Mouse (Mus musculus) midbrain, postnatal 0 days (tissue): ENCODE data around the gene Hoxd9. TPM values are rescaled to one million over a fixed set of nuclear protein-coding genes. Genes with fewer than 3 reads are reported as not detected.

Experiments used
- ATAC-seq: fragments of 200-750 bp; cut with Nextera tagmentation; 2 replicates; pipeline ENCODE4 v1.8.0; 2017; ENCODE audit warnings: moderate number of reproducible peaks, mild to moderate bottlenecking, moderate TSS enrichment, moderate library complexity; ENCODE audit not compliant: low FRiP score
- DNase-seq: peaks from one replicate; pipeline ENCODE4 v3.0.0-alpha.2; 2015; ENCODE audit warnings: low spot score
- H3K27ac ChIP-seq: fragments of 300-500 bp; sonication (generic); 2 replicates; pipeline ENCODE4 v1.5.1; 2014; ENCODE audit warnings: low read depth, mild to moderate bottlenecking, low read length, mixed read lengths
- H3K27me3 ChIP-seq: fragments of 300-500 bp; sonication (generic); 2 replicates; pipeline ENCODE4 v1.6.1; 2014; ENCODE audit warnings: low read length, control low read depth, mixed read lengths; ENCODE audit not compliant: insufficient read depth
- H3K36me3 ChIP-seq: fragments of 300-500 bp; sonication (generic); 2 replicates; pipeline ENCODE4 v1.6.1; 2014; ENCODE audit warnings: low read length, control low read depth, mixed read lengths; ENCODE audit not compliant: insufficient read depth
- H3K4me1 ChIP-seq: fragments of 300-500 bp; sonication (generic); 2 replicates; pipeline ENCODE4 v1.6.1; 2014; ENCODE audit warnings: mild to moderate bottlenecking, control low read depth, antibody characterized with exemption, low read length, mixed read lengths; ENCODE audit not compliant: insufficient read depth
- H3K4me2 ChIP-seq: fragments of 300-500 bp; sonication (generic); 2 replicates; pipeline ENCODE4 v1.6.1; 2014; ENCODE audit warnings: low read depth, mild to moderate bottlenecking, low read length, mixed read lengths; ENCODE audit not compliant: poor library complexity, severe bottlenecking
- H3K4me3 ChIP-seq: fragments of 300-500 bp; sonication (generic); 2 replicates; pipeline ENCODE4 v1.5.1; 2014; ENCODE audit warnings: low read depth, mild to moderate bottlenecking, low read length, moderate library complexity
- H3K9ac ChIP-seq: fragments of 300-500 bp; sonication (generic); replicated peaks from 2 replicates; pipeline ENCODE4 v1.6.1; 2014; ENCODE audit warnings: mild to moderate bottlenecking, low read length, moderate library complexity, mixed read lengths; ENCODE audit not compliant: poor library complexity, severe bottlenecking
- H3K9me3 ChIP-seq: fragments of 300-500 bp; sonication (generic); 2 replicates; pipeline ENCODE4 v1.6.1; 2016; ENCODE audit warnings: low read length, control low read depth
- CTCF ChIP-seq: IDR thresholded peaks from 2 replicates; pipeline ENCODE4 v1.5.1; 2016; ENCODE audit warnings: antibody characterized with exemption, mild to moderate bottlenecking
- WGBS: fragments of 180-500 bp; shearing (Covaris S2); extraction: QIAGEN DNeasy Blood & Tissue Kit; methylation state at CpG from one replicate; pipeline ENCODE4 v1.1.7; 2014; 5-methylcytosine and 5-hydroxymethylcytosine counted together
- polyA plus RNA-seq: library from polyadenylated mRNA; unstranded; fragments of >200 nt; fragmentation: Nextera tagmentation; extraction: Ambion mirVana; gene quantifications from 2 replicates; pipeline ENCODE4 v1.2.1, GENCODE M21; 2015
- total RNA-seq: library from RNA; depleted of rRNA; stranded (reverse); fragments of >200 nt; gene quantifications from 2 replicates; pipeline ENCODE4 v1.2.3, GENCODE M21; 2014

Hoxd9 gene
- total and polyA plus RNA-seq, 2 experiments from 2014 or later, result not detected

DNA sequence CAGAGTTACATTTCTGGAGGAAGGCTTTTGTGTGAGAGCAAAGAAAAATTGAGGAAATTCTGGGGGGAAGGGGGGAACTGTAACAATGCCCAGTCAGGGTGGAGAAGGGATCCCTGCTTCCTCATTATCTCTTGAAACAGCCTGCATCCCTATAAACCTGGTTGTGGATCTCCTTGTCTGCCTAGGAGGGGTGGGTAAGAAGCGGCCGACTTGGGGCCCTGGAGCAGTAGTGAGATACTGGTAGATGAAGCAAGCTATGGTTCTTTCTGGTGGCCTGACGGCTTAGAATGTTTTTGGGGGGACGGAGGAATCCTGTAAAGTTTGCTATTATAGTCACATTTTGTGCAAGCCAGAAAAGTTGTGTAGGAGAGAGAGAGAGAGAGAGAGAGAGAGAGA lies 4.1 kb upstream of the Hoxd9 start:
- DNase-seq, result no peak
- TF ChIP-seq CTCF, result no peak
- Histone ChIP-seq H3K4me2 (no peak overlapping the region), H3K27me3 (peaks cover 94% of the 10 kb centered on the region), H3K4me3 (no peak overlapping the region), H3K27ac (no peak overlapping the region), H3K9me3 (0 out of 2 replicates have a peak, but pooled peaks cover 5% of the 10 kb centered on the region), H3K4me1 (0 out of 2 replicates have a peak, but pooled peaks cover 2% of the 10 kb centered on the region), H3K9ac (no peak overlapping the region), H3K36me3 (no peaks in the 10 kb centered on the region)
- 10% methylated on average over 4 of the region's 4 CpGs for WGBS
- no peak for ATAC-seq

DNA sequence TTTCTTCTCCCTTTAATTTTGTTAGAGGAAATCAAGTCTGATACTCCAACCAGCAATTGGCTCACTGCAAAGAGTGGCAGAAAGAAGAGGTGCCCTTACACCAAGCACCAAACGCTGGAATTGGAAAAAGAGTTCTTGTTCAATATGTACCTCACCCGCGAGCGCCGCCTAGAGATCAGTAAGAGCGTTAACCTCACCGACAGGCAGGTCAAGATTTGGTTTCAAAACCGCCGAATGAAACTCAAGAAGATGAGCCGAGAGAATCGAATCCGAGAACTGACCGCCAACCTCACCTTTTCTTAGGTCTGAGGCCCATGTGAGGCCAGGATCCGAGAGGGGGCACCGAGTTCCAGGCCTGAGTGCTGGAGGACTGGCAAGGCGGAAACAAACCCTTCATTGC lies 3.5 kb upstream of the Hoxd9 start:
- no peak overlapping the region for H3K4me3 ChIP-seq
- ATAC-seq (no peak), DNase-seq (no peak)
- no peak overlapping the region for H3K27ac ChIP-seq
- no peak overlapping the region for H3K4me2 ChIP-seq
- no peak overlapping the region for H3K9ac ChIP-seq
- H3K36me3 ChIP-seq, result no peaks in the 10 kb centered on the region
- 1% methylated on average over 16 of the region's 16 CpGs for WGBS
- H3K4me1 ChIP-seq, result 0 out of 2 replicates have a peak, but pooled peaks cover 2% of the 10 kb centered on the region
- H3K27me3 ChIP-seq, result peaks cover 91% of the 10 kb centered on the region
- H3K9me3 ChIP-seq, result 0 out of 2 replicates have a peak, but pooled peaks cover 5% of the 10 kb centered on the region
- TF ChIP-seq CTCF, result 0 out of 2 replicates have a peak, but pooled peaks have one; percentile 9

DNA sequence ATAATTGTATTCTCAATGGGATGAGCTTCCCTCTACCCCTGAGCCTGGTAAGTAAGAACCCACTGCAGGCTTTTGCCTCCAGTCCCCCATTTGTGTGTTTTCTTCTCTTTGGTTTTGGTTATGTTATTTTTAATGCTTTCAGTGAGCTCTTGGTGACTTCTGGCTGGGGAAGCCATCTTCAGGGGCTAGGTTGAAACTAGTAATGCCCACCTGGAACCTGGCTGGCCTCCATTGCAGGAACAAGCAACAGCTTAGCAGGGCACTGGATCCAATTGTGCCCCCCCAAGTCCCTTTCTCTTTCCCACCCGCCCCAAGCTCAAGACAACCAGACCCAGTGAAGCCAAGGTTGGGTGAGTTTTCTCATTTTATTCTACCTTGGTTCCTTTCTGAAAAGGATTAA lies 2.1 kb upstream of the Hoxd9 start:
- Histone ChIP-seq H3K4me1 (0 out of 2 replicates have a peak, but pooled peaks cover 2% of the 10 kb centered on the region), H3K9ac (no peak overlapping the region), H3K4me2 (no peak overlapping the region), H3K9me3 (0 out of 2 replicates have a peak, but pooled peaks cover 5% of the 10 kb centered on the region), H3K36me3 (no peaks in the 10 kb centered on the region), H3K27me3 (peaks cover 93% of the 10 kb centered on the region), H3K27ac (no peak overlapping the region), H3K4me3 (no peak overlapping the region)
- no peak for TF ChIP-seq CTCF
- ATAC-seq, result no peak
- DNase-seq, result no peak
- WGBS, result 5% methylated on average over 1 of the region's 1 CpGs

DNA sequence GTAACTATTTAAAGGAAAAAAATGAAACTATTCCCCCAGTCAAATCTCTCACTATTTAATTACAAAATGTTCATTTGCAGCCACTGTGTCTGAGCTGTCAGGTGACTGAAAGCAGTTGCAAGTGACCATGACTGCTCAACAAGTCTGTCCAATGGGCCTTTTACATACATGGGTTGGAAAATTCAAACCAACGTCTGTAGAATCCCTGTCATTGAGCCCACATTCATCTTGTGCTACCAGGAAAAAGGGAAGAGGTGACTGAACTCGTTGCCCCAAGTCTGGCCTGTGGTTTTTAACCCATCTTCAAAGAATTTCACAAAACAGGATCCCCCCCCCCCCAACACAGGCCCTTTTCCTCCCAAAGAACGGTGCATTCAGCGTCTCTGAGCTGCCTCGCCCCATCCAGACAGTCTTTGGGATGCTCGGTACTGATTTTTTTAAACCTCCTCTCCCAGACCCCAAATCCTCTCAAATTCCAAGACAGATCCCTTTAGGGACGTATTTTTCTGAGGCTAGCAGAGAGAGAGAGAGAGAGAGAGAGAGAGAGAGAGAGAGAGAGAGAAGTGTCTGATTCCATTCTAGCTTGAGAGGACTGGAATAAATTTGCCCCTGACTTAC lies 1.6 kb upstream of the Hoxd9 start:
- Histone ChIP-seq H3K27me3 (peaks cover 94% of the 10 kb centered on the region), H3K27ac (no peak overlapping the region), H3K4me1 (0 out of 2 replicates have a peak, but pooled peaks cover 2% of the 10 kb centered on the region), H3K9ac (no peak overlapping the region), H3K4me2 (no peak overlapping the region), H3K9me3 (0 out of 2 replicates have a peak, but pooled peaks cover 5% of the 10 kb centered on the region), H3K36me3 (no peaks in the 10 kb centered on the region), H3K4me3 (no peak overlapping the region)
- DNase-seq (no peak), ATAC-seq (no peak)
- under 1% methylated on average over 7 of the region's 7 CpGs for WGBS
- no peak for TF ChIP-seq CTCF

DNA sequence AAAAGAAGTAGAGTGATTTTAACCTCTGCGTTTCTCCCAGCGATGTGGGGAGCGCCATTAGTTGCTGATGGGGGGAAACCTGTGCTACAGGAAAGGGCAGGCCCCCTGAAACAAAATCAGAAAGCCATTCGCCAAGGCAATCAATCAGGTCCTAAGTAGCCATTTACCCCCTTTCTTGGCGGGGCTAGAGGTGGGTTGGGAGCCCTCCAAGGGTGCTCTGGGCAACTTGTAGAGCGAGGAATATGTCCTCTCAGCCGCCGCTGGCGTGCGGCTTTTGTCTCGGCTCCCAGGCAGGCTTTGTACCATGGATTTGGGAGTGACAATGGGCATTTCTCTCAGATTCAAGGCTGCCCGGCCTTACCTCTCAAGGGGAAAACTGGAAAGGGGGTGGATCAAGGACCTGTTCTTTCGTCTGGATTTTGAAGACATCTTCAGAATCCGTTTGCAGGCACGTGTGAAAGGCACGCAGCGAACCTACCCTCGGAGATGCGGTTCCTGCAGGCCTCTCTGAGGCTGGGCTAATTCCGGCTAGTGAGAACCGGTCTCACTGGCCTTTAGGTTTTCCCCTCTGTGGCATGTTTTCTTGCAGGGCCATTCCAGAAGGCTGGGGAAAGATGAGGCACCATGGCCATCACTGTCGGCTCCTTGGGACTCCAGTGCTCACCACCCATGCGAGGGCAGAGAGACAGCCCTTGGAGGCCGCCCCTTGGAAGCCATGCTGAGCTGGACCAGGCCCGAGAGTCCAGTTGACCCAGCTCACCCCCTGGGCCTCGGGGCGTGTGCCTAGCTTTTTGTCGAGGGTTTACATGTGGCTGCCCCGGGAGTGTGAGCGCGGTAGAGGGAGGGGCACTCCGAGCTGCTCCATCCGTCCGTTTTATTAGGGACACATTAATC lies 838 bp upstream of the Hoxd9 start:
- TF ChIP-seq CTCF, result no peak
- peaks cover 92% of the 10 kb centered on the region for H3K27me3 ChIP-seq
- no peak overlapping the region for H3K4me2 ChIP-seq
- no peak overlapping the region for H3K4me3 ChIP-seq
- no peak for ATAC-seq
- no peak overlapping the region for H3K9ac ChIP-seq
- WGBS, result 2% methylated on average over 34 of the region's 34 CpGs
- no peak overlapping the region for H3K27ac ChIP-seq
- DNase-seq, result no peak
- H3K9me3 ChIP-seq, result no peaks in the 10 kb centered on the region
- 0 out of 2 replicates have a peak, but pooled peaks cover 2% of the 10 kb centered on the region for H3K4me1 ChIP-seq
- H3K36me3 ChIP-seq, result no peaks in the 10 kb centered on the region
